Mouse (Mus musculus) large intestine, adult 2 months (tissue): ENCODE data around the gene Rassf4. TPM values are rescaled to one million over a fixed set of nuclear protein-coding genes. Genes with fewer than 3 reads are reported as not detected.
"Not testable (repeated sequence)": the region's sequence is repeated elsewhere in the genome, so short reads cannot be mapped to it uniquely, and the experiment has no call there.

ENCODE experiments used
- DNase-seq: peaks from one replicate; pipeline ENCODE4 v3.0.0-alpha.2; 2012; ENCODE audit warnings: low read depth, low spot score
- WGBS: fragments of 180-500 bp; shearing (Covaris S2); methylation state at CpG from one replicate; pipeline ENCODE4 v1.1.7; 2018; 5-methylcytosine and 5-hydroxymethylcytosine counted together
- polyA plus RNA-seq: library from polyadenylated mRNA; depleted of rRNA; stranded (reverse); fragments of >200 nt; gene quantifications from 2 replicates; pipeline ENCODE4 v1.2.3, GENCODE M21; 2012

Rassf4 gene
- polyA plus RNA-seq, 1 experiment = 16.8 TPM

GRCm38 (mm10) chr6:116643881-116644280 lies 29.9 kb downstream of the Rassf4 start:
- no peak for DNase-seq
- 46% methylated on average over 4 of the region's 4 CpGs for WGBS

- DNase-seq = no peak
- WGBS = 82% methylated on average over 11 of the region's 11 CpGs
Measured at GRCm38 (mm10) chr6:116642942-116643341, 30.8 kb downstream of the Rassf4 start.

- DNase-seq = no peak
- WGBS = 55% methylated on average over 2 of the region's 2 CpGs
Measured at GRCm38 (mm10) chr6:116639663-116640062, 34.1 kb downstream of the Rassf4 start.

GRCm38 (mm10) chr6:116638871-116639270 lies 34.9 kb downstream of the Rassf4 start:
- DNase-seq = no peak
- 86% methylated on average over 2 of the region's 2 CpGs for WGBS

GRCm38 (mm10) chr6:116637496-116637895 lies 36.3 kb downstream of the Rassf4 start:
- no peak for DNase-seq
- WGBS = 83% methylated on average over 5 of the region's 5 CpGs

- WGBS = 60% methylated on average over 9 of the region's 9 CpGs
Measured at GRCm38 (mm10) chr6:116636581-116637235, 37.0 kb downstream of the Rassf4 start.

GRCm38 (mm10) chr6:116635251-116636180 lies 38.2 kb downstream of the Rassf4 start:
- WGBS = 23% methylated on average over 10 of the region's 10 CpGs
- DNase-seq = peak; percentile 80

More at GRCm38 (mm10) chr6:116636581-116637235, 37.0 kb downstream of the Rassf4 start:
- DNase-seq = no peak

- WGBS = 92% methylated on average over 17 of the region's 17 CpGs
- DNase-seq = no peak
Measured at GRCm38 (mm10) chr6:116633741-116634695, 39.7 kb downstream of the Rassf4 start.

- 36% methylated on average over 1 of the region's 1 CpGs for WGBS
Measured at GRCm38 (mm10) chr6:116632129-116632528, 41.6 kb downstream of the Rassf4 start.

GRCm38 (mm10) chr6:116629766-116630165 lies 44.0 kb downstream of the Rassf4 start:
- no peak for DNase-seq
- WGBS = 87% methylated on average over 10 of the region's 10 CpGs

More at GRCm38 (mm10) chr6:116632129-116632528, 41.6 kb downstream of the Rassf4 start:
- DNase-seq = no peak

GRCm38 (mm10) chr6:116628539-116629171 lies 45.1 kb downstream of the Rassf4 start, which contains the start of gene Zfp422:
Gene Zfp422, minus strand, starts transcription at chr6:116628999.
- WGBS = under 1% methylated on average over 56 of the region's 56 CpGs
- no peak for DNase-seq

- DNase-seq = no peak
- WGBS = 5% methylated on average over 9 of the region's 9 CpGs
Measured at GRCm38 (mm10) chr6:116628095-116628494, 45.7 kb downstream of the Rassf4 start.

GRCm38 (mm10) chr6:116626417-116626816 lies 47.3 kb downstream of the Rassf4 start:
- not testable (repeated sequence) for DNase-seq
- WGBS = 98% methylated on average over 9 of the region's 9 CpGs

GRCm38 (mm10) chr6:116621318-116622023 lies 52.3 kb downstream of the Rassf4 start:
- DNase-seq = no peak
- WGBS = 54% methylated on average over 8 of the region's 8 CpGs

GRCm38 (mm10) chr6:116618073-116618472 lies 55.7 kb downstream of the Rassf4 start:
- DNase-seq = no peak

GRCm38 (mm10) chr6:116615719-116616118 lies 58.0 kb downstream of the Rassf4 start:
- DNase-seq = no peak
- 91% methylated on average over 2 of the region's 2 CpGs for WGBS

- WGBS = 48% methylated on average over 4 of the region's 4 CpGs
- no peak for DNase-seq
Measured at GRCm38 (mm10) chr6:116607230-116607629, 66.5 kb downstream of the Rassf4 start.

- not testable (repeated sequence) for DNase-seq
Measured at GRCm38 (mm10) chr6:116600969-116601368, 72.8 kb downstream of the Rassf4 start.
